Mouse (Mus musculus): ENCODE measurements around the gene Zmynd8. TPM values are rescaled to one million over a fixed set of nuclear protein-coding genes. Genes with fewer than 3 reads are reported as not detected.

Gene Zmynd8
- polyA plus RNA-seq, 1 experiment: 3.0 TPM

DNA sequence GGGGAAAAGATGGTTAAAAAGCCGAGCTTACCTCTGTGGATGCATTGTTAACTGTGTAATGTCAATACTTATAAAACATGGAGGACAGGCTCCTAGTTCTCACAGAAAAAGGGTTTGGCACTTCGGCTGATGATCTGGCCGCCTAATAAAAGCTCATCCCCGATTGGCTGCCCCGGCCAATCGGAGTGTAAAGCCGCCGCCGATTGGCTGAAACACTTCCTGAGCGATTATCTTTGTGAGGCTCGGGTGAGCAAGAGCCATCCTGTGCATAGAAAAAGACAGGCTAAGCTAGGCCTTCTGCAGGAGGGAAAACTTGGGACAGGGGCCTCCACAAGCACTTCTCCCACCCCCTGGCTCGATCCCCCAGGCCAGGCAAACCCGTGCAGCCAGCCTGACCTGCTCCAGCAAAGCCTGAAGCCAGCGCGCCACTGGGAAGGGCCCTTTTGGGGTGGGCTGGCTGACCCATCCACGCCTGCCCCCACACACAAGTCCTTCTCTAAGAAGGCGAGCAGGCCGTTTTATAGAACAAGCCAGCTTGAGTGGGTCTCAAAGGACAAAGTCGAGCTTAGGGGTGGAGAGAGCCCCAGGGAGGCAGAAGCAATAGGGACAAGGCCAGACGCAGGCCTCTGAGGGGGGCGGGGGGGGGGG lies 14.1 kb downstream of the Zmynd8 start:
- Histone ChIP-seq H3K27ac (ENCODE audit: control insufficient read depth, insufficient read depth, low read depth, low read length) (peak overlapping the region; percentile 97), H3K27me3 (ENCODE audit: control insufficient read depth, insufficient read depth, low read length) (no peaks in the 10 kb centered on the region), H3K36me3 (ENCODE audit: control insufficient read depth, insufficient read depth, low read length) (no peaks in the 10 kb centered on the region), H3K4me3 (ENCODE audit: control insufficient read depth, low read depth, low read length) (peak overlapping the region; percentile 65), H3K4me1 (ENCODE audit: control insufficient read depth, insufficient read depth, low read length) (peaks cover 28% of the 10 kb centered on the region)
- TF ChIP-seq CTCF (IDR thresholded peaks at IDR 0.05; ENCODE audit: control insufficient read depth, insufficient read depth, insufficient replicate concordance, low read depth, low read length): no peak
- peak; percentile 41; the same call in 1 of the 2 replicates for TF ChIP-seq POLR2A (IDR thresholded peaks at IDR 0.05; ENCODE audit: control insufficient read depth, low read depth, low read length)

- Histone ChIP-seq H3K27me3 (ENCODE audit: control insufficient read depth, insufficient read depth, low read length) (no peaks in the 10 kb centered on the region), H3K4me3 (ENCODE audit: control insufficient read depth, low read depth, low read length) (peak overlapping the region; percentile 23), H3K4me1 (ENCODE audit: control insufficient read depth, insufficient read depth, low read length) (peaks cover 28% of the 10 kb centered on the region), H3K36me3 (ENCODE audit: control insufficient read depth, insufficient read depth, low read length) (no peaks in the 10 kb centered on the region), H3K27ac (ENCODE audit: control insufficient read depth, insufficient read depth, low read depth, low read length) (peak overlapping the region; percentile 97)
- no peak for TF ChIP-seq CTCF (IDR thresholded peaks at IDR 0.05; ENCODE audit: control insufficient read depth, insufficient read depth, insufficient replicate concordance, low read depth, low read length)
- peak; percentile 48; the same call in 1 of the 2 replicates for TF ChIP-seq POLR2A (IDR thresholded peaks at IDR 0.05; ENCODE audit: control insufficient read depth, low read depth, low read length)
Measured at GRCm38 (mm10) chr2:165883846-165884576, 14.8 kb downstream of the Zmynd8 start.

- TF ChIP-seq POLR2A (IDR thresholded peaks at IDR 0.05; ENCODE audit: control insufficient read depth, low read depth, low read length) (no peak), CTCF (IDR thresholded peaks at IDR 0.05; ENCODE audit: control insufficient read depth, insufficient read depth, insufficient replicate concordance, low read depth, low read length) (no peak)
- Histone ChIP-seq H3K27ac (ENCODE audit: control insufficient read depth, insufficient read depth, low read depth, low read length) (peak overlapping the region; percentile 89), H3K27me3 (ENCODE audit: control insufficient read depth, insufficient read depth, low read length) (no peaks in the 10 kb centered on the region), H3K36me3 (ENCODE audit: control insufficient read depth, insufficient read depth, low read length) (no peaks in the 10 kb centered on the region), H3K4me1 (ENCODE audit: control insufficient read depth, insufficient read depth, low read length) (peaks cover 28% of the 10 kb centered on the region), H3K4me3 (ENCODE audit: control insufficient read depth, low read depth, low read length) (no peak overlapping the region)
Measured at GRCm38 (mm10) chr2:165883006-165883405, 15.8 kb downstream of the Zmynd8 start.

GRCm38 (mm10) chr2:165881585-165882431 lies 17.0 kb downstream of the Zmynd8 start:
- Histone ChIP-seq H3K4me3 (ENCODE audit: control insufficient read depth, low read depth, low read length) (no peak overlapping the region), H3K27ac (ENCODE audit: control insufficient read depth, insufficient read depth, low read depth, low read length) (peak overlapping the region; percentile 89), H3K27me3 (ENCODE audit: control insufficient read depth, insufficient read depth, low read length) (no peaks in the 10 kb centered on the region), H3K4me1 (ENCODE audit: control insufficient read depth, insufficient read depth, low read length) (peaks cover 28% of the 10 kb centered on the region), H3K36me3 (ENCODE audit: control insufficient read depth, insufficient read depth, low read length) (no peaks in the 10 kb centered on the region)
- no peak for TF ChIP-seq POLR2A (IDR thresholded peaks at IDR 0.05; ENCODE audit: control insufficient read depth, low read depth, low read length)
- TF ChIP-seq CTCF (IDR thresholded peaks at IDR 0.05; ENCODE audit: control insufficient read depth, insufficient read depth, insufficient replicate concordance, low read depth, low read length): no peak

DNA sequence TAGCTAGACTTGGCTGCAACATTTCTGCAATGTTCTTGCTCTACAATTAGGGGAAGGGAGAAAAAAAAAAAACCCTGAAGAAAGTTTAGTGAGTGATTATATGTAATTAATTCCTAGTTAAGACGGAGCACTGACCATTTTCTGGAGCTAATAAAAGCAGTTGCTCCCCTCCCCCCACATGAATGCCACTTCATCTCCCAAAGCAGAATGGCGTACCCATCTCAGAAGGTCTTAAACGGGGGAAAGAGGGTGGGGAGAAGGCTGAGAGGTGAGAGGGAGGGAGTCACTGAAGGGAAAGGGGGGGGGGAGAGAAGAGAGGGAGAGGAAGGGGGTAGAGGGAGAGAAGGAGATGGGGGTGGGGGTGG lies 17.6 kb downstream of the Zmynd8 start:
- no peak overlapping the region for H3K27ac ChIP-seq (ENCODE audit: control insufficient read depth, insufficient read depth, low read depth, low read length)
- peaks cover 24% of the 10 kb centered on the region for H3K4me1 ChIP-seq (ENCODE audit: control insufficient read depth, insufficient read depth, low read length)
- no peaks in the 10 kb centered on the region for H3K36me3 ChIP-seq (ENCODE audit: control insufficient read depth, insufficient read depth, low read length)
- H3K4me3 ChIP-seq (ENCODE audit: control insufficient read depth, low read depth, low read length): no peak overlapping the region
- no peak for TF ChIP-seq POLR2A (IDR thresholded peaks at IDR 0.05; ENCODE audit: control insufficient read depth, low read depth, low read length)
- TF ChIP-seq CTCF (IDR thresholded peaks at IDR 0.05; ENCODE audit: control insufficient read depth, insufficient read depth, insufficient replicate concordance, low read depth, low read length): no peak
- no peaks in the 10 kb centered on the region for H3K27me3 ChIP-seq (ENCODE audit: control insufficient read depth, insufficient read depth, low read length)

- peaks cover 21% of the 10 kb centered on the region for H3K4me1 ChIP-seq (ENCODE audit: control insufficient read depth, insufficient read depth, low read length)
- H3K27me3 ChIP-seq (ENCODE audit: control insufficient read depth, insufficient read depth, low read length): no peaks in the 10 kb centered on the region
- TF ChIP-seq CTCF (IDR thresholded peaks at IDR 0.05; ENCODE audit: control insufficient read depth, insufficient read depth, insufficient replicate concordance, low read depth, low read length) (no peak), POLR2A (IDR thresholded peaks at IDR 0.05; ENCODE audit: control insufficient read depth, low read depth, low read length) (no peak)
- H3K27ac ChIP-seq (ENCODE audit: control insufficient read depth, insufficient read depth, low read depth, low read length): peak overlapping the region; percentile 75
- H3K36me3 ChIP-seq (ENCODE audit: control insufficient read depth, insufficient read depth, low read length): no peaks in the 10 kb centered on the region
- no peak overlapping the region for H3K4me3 ChIP-seq (ENCODE audit: control insufficient read depth, low read depth, low read length)
Measured at GRCm38 (mm10) chr2:165880501-165881182, 18.2 kb downstream of the Zmynd8 start.
